Mouse (Mus musculus): ENCODE data around the gene Cyp2d40.
"Not testable (repeated sequence)": the region's sequence is repeated elsewhere in the genome, so short reads cannot be mapped to it uniquely, and the experiment has no call there.

Cyp2d40 gene

DNA sequence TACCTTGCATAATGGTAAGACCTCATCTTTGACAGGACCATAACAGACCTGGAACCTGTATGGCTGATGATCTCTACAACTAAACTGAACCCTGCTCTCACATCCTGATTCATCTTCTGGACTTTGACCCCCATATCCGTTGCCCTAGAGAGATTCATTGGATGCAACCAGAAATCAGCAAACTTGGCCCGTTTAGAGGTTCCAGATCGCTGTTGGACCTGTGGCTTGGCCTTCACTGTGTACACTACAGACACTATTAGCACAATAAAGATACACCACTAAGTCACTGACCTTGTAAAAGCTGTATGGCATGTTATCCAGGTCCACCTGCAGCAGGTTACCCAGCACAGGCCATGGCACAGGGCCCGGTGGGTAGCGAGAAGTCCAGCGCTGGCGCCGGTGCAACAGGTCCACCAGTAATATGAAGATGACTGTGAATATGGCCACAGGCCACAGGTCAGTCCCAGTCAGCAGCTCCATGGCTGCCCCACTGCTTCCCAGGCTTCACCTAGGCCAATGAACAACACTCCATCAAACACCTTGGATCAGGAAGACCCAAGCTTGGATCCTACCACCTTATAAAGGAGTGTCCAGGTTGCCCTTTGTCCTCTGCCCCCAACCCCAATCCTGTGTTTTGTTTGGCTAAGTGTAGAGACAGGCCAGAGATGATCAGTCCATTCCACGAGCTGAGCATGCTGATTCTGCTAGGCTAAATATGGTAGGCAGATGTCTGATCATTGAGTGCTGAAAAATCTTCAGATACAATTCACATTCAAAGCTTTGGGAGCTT lies at the start of gene Cyp2d40:
TSS of gene Cyp2d40 (minus strand) at position 553 of the 790 bp plus-strand sequence.
- DNase-seq (ENCODE audit: low spot score): no peak

DNA sequence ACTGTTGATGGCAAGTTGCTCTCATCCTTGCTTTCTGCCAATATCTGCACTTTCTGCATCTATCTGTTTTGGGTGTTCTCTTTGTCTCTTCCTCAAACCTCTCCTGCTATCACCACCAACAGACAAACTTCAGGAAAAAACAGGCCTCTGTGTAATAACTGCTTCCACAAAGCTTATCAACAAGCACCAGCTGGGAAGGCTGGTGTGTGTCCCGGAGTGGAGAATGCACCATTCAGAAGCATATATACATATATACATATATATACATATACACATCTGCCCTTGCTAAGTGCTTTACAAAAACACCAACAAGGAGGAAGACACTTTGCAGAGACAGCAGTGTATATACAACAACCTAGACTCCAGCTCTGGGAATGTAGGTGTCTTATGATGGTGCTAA lies 46.6 kb upstream of the Cyp2d40 start:
- DNase-seq (ENCODE audit: low spot score): no peak

DNA sequence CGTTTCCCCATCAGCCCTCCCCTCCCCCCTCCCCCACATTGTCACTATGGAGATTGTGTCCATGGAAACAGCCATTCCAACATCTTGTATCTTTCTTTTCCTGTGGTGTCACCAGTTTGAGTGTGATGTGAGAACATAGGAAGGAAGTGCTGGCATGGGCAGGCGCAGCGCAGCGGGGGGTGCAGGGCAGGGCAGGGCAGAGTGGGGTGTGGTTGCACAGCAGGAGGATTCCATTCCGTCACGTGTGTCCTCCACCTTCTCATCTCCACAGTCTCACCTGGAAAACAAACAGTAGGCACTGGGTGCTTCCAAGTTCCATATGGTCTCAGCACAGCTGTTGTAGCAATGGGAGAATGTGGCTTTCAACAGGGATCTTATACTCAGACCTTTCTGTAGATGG lies 45.5 kb upstream of the Cyp2d40 start:
- no peak for DNase-seq (ENCODE audit: low spot score)

DNA sequence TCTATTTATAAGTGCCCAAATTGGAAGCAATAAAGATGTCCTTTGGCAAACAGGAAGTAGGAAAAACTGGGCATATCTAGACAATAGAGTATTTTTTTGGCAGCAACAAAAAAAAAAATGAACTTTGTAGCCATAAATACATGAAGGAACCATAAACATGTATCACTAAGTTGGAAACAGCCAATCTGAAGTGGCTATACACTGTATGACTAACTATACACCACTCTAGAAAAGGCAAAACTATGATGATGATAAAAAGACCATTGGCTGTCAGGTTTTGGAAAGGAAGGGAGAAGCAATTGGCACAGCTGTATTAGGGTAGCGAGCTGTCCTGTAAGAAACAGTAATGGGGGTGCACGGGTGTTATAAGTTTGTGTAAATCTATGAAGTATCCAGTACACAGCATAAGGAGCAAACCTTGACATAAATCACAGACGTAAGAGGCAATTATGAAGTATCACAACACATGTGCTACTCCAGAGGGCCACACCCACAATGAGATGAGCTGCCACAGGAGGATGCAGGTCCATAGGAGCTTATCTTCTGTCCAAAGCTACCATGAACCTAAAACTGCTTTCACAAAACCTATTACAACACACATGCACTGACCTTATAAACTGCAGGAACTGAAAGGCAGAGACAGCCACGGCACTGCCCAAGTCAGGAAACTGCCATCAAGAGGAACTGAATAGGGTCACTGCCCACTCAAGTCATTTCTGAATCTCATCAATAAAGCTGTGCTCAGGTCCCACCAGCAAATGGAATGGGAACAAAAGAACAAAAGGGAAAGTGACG lies 43.2 kb upstream of the Cyp2d40 start:
- no peak for DNase-seq (ENCODE audit: low spot score)

DNA sequence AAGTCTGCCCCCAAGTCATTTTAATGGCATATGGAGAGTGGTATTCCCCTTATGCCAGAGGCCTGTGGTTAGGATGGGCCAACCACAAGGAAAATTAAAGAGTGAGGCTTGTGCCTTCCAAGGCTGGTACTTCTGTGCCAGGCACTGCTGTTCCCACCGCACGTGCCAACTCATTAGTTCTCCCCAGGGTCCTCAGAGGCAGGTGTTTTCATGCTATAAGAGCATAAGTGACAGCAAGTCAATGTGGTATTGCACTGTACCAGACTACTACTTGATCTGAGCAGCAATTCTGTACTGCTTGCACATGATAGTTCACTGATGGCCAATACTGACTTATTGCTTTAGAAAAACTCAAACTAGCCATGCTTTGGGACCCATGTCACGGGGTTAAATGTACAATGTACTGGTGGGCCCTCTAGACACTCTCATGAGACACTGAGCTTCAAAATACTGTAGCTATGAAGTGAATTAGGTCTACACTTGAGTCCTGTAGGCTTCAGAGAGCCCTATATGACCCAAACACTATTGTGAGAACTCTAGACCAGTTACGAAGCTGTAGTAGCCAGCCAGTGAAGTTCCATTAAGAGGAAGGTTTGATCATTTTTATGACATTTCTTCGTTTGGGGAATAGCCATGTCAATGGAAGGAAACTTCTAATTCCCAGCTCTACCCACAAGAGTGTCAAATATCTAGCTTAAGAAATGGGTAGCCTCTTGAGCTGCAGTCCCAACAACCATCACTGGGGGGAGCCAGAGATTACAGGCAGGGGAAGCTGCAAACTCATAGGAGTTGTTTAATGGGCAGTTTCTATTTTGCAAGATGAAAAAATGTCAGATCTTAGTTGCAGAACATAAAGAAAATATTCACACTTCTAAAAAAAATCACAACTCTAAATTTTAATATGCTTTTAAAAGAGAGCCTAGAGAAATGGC lies 41.0 kb upstream of the Cyp2d40 start:
- peak; percentile 63 for DNase-seq (ENCODE audit: low spot score)

DNA sequence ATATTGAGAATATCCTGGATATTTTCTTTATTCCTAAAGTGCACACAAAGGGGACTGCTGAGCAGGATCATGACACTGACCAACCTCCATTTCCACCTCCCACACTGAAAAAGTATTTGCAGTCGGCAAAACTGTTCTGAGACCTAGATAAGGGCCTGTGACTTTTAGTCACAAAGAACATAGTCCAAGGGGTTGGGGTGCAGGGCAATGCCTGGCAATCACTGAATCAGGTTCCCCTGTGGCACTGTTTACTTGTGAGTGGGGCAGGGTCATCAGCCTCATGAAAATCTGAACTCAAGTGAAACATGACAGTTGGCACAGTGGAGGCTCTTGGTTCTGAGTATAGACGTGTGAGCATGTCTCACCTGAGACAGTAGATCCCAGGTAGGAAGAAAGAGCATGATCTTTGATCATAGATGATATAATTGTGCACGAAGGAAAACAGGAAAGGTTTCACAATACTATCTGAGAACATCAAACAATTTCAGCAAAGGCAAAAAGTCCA lies 32.0 kb upstream of the Cyp2d40 start:
- DNase-seq (ENCODE audit: low spot score): no peak

DNA sequence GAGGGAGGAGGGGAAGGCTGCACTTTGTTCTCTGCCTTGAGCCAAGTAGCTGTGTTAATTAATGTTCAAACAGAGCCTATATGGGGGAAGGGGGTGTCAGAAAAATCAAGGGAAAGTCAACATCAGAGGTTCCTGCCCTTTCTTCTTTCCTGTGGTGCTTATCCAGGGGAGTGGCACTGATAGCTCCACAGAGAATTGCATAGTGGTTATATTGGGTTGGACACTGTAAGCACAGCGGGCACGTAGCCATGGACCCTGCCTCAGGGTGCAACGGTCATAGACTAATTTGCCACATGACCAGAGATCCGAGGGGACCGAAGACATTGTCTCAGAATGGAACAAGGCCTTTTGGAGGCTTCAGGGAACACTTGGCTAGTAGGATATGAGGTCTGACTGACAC lies 30.3 kb upstream of the Cyp2d40 start, which contains the start of gene Cyp2d26:
TSS of gene Cyp2d26 (minus strand) at position 18 of the 400 bp plus-strand sequence.
- no peak for DNase-seq (ENCODE audit: low spot score)

DNA sequence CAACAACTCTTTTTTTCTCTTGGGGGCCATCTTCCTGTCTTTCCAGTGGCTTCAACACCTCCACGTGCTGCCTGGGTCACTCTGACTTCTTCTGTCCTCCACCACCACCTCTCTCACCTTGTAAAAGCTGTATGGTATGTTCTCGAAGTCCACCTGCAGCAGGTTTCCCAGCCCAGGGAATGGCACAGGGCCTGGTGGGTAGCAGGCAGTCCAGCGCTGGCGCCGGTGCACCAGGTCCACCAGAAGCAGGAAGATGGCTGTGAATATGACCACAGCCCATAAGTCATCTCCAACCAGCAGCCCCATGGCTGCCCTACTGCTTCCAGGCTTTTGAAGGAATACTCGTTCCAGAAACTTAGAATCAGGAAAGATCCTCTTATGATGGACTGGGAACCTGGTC lies 29.9 kb upstream of the Cyp2d40 start:
- no peak for DNase-seq (ENCODE audit: low spot score)

DNA sequence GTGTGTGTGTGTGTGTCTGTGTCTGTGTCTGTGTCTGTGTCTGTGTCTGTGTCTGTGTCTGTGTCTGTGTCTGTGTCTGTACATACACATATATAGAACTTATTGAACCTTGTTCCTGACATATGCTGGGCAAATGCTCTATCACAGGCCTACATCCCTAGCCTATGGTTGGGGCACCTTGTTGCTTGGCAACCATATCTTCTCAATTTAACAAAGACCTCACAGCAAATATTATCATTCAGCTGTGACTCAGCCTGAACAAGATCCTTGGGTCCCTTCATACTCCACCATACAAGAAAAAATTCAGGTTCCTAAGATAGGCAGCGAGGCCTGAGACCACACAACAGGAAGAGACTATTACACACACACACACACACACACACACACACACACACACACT lies 29.5 kb upstream of the Cyp2d40 start:
- no peak for DNase-seq (ENCODE audit: low spot score)

DNA sequence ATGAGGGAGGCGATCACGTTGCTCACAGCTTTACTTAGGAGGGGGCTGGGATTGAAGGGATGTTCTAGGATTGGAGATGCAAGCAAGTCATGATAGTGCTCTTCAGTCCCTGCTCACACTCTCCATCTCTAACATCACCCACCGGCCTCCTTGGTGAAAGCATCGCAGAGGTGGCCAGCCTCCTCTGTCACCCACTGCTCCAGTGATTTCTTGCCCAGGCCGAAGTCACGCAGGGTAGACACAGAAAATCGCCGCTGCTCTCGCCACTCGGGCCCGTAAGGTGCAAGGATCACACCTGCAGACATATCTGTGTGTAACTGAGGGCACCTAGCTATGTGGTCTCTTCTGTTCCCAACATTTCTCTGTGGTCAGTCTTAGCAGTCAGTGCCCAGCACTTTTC lies 28.6 kb upstream of the Cyp2d40 start:
- DNase-seq (ENCODE audit: low spot score): no peak

DNA sequence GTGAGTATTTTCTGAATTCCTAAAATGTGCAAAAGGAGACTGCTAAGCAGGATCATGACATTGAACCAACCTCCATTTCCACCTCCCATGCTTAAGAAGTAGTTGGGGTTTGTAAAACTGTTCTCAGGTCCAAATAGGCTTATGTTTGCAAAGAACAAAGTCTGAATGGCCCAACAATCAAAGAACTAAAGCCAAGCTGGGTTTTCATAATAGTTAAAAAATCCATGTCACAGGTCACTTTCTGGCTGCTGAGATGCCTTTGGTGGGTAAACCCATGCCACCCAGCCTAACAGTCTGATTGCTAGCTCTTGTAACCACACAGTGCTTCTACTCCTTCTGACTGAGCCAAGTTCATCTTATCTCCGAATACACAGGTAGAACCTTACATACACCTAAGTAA lies 20.6 kb upstream of the Cyp2d40 start:
- no peak for DNase-seq (ENCODE audit: low spot score)

DNA sequence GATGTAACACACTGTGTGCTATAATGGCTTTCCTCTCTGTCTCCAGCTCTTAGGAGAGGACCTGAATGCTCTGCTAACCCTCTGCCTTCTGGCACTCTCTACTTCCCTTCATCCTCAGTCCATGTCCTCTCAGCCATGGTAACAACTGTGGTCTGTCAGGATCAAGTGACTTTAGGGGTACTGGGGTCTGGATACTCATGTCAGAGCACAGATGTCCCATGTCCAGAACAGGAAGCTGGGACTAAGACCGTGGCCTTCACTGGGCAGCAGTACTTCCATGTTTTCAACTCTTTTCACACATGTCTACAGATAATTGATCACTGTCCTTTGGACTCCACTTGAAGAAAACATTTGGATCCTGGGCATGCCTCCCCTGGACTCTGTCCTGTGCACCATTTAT lies 19.8 kb upstream of the Cyp2d40 start:
- DNase-seq (ENCODE audit: low spot score): no peak

DNA sequence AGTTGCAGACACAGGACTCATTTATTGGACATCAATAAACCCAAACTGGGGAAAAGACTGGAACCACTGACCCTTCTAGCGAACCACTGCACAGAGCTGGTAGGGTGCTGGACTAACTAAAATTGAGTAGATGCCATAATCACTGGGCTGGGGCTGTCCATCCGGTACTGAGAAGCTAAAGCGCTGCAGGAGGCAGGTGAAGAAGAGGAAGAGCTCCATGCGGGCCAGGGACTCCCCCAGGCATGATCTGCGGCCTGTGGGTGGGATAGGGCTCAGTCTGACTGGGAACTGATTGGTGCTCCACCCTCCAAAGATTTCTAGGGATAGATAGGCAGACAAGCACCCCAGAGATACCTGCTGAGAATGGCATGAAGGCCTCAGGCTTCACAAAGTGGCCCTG lies 13.9 kb upstream of the Cyp2d40 start:
- DNase-seq (ENCODE audit: low spot score): not testable (repeated sequence)

DNA sequence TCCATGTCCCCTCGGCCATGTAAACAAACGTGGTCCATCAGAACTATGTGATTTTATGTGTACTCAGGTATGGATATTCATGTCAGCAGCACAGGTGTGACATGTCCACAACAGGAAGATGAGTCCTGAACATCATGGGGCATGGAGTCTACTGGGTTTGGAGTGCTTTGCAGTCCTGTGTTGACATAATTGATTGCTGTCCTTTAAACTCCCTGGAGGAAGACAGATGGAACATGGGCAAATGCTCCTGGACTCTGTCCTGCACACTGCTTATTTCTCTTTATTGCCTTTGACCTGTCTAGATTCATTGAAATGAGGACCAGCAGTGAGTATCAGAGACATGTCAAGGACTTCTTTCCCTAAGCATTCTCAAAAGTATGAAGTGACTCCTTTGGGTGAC lies 2.0 kb upstream of the Cyp2d40 start:
- no peak for DNase-seq (ENCODE audit: low spot score)

DNA sequence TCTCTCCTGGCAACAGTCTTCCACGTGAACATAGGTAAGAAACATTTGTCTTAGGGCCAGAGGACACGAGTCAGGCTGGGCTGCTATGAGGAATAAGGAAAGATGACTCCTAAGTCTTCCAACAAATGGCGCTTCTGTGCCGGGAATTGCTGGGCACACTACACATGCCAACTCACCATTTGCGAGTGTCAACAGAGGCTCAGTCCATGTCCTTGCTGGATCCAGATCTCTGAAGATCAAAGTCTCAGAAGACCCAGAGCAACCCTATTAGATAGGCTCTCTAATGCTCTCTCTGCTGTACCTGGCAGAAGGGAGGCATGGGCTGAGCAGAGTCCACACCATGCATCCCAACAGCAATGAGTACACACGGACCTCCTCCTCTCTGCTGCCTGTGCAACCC lies 898 bp upstream of the Cyp2d40 start:
- no peak for DNase-seq (ENCODE audit: low spot score)

DNA sequence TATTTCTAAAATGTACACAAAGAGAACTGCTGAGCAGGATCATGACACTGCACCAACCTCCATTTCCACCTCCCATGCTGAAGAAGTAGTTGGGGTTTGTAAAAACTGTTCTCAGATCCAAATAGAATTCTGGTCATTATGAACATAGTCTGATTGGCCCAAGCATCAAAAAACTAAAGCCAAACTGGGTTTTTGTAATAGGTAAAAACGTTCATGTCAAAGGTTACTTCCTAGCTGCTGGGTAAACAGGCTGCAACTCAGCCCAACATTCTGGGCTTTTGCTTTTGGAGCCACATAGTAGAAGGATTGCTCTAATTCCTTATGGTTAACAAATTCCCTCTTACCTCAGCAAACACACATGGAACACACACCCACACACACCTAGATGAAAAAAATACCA lies 15.8 kb downstream of the Cyp2d40 start:
- no peak for DNase-seq (ENCODE audit: low spot score)

DNA sequence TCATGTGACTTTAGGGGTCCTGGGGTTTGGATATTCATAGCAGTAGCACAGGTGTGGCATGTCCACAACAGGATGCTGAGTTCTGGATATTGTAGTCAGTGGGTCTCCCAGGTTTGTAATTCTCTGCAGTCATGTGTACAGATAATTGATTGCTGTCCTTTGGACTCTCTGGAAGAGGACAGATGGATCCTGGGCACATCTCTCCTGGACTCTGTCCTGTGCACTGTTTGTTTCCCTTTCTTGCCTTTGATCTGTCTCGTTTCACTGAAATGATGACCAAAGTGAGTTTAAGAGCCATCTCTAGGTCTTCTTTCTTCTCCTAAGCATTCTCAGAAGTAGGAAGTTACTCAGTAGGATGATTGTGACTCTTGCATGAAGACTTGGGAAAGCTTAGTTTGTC lies 16.5 kb downstream of the Cyp2d40 start:
- no peak for DNase-seq (ENCODE audit: low spot score)

DNA sequence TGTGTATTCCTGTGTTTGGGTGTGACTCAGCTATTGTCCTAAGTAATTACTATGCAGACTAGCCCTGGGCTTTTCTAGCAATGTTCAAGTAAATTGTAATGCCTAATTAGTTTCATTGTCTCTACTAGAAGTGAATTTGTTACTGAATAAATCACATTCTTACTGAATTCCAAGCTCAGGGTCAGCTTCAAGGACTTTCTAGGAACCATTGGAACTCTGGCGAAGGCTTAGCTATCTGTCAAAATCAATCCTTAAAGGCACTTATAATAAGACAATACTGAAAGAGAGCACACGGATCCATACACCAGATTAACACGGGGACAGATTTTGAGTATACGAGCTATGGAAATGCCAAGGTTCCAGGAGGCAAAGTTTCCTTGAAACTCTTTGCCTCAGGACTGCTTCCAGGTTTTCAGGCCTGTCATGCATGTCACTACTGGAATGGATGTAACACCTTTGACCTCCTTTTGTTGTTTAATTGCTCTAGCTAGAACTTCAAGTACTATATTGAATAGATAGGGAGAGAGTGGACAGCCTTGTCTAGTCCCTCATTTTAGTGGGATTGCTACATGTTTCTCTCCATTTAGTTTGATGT lies 30.6 kb downstream of the Cyp2d40 start:
- not testable (repeated sequence) for DNase-seq (ENCODE audit: low spot score)

Measured in spleen, adult 12 weeks (tissue).